Mouse (Mus musculus) stomach, postnatal 0 days (tissue): Measurements from ENCODE around the gene Vcpkmt.

ENCODE experiments used
- CTCF ChIP-seq: IDR thresholded peaks from 2 replicates; pipeline ENCODE4 v1.5.1; 2016; ENCODE audit warnings: antibody characterized with exemption, low read depth, mild to moderate bottlenecking, moderate library complexity
- EP300 ChIP-seq: optimal IDR thresholded peaks from 2 replicates; pipeline ENCODE3; 2016; ENCODE audit warnings: antibody characterized with exemption

GRCm38 (mm10) chr12:69597446-69597845, 14.6 kb upstream of the Vcpkmt start:
- TF ChIP-seq CTCF, result no peak
- no peak for TF ChIP-seq EP300
